Comparison of ENCODE assay signal across 31 mouse cellular contexts in the genomic region with DNA sequence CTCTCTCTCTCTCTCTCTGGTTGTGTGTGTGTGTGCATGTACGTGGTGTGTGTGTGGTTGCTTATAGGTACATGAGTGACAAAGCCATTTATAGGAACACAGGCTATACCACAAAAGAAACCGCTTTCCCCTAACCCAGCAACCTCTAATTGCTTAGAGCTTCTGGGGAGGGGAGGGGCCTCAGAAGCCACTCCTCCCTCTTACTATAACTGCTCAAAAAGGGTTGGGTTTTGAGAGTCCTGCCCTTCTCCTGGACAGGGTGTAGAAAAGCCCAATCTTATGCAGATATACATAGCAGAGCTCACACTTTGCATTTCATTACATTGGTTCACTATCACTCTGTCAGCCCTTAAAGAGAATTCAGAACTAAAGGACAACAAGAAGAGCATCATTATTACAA. TPM values are rescaled to one million over a fixed set of nuclear protein-coding genes. Genes with fewer than 3 reads are reported as not detected.
"Had no signal": no experiment of that assay in that cellular context is flagged by ENCODE, and none has a peak within 500 bp of the region (broad histone marks: within the 10 kb centered on the region; RNA-seq: fewer than 3 reads in every experiment).

No protein-coding gene starts in this region.

- H3K9ac ChIP-seq: heart, embryonic 13.5 days; heart, embryonic 15.5 days; hindbrain, embryonic 13.5 days; hindbrain, embryonic 15.5 days; kidney, embryonic 15.5 days; limb, embryonic 13.5 days; limb, embryonic 15.5 days; liver, embryonic 12.5 days; liver, embryonic 14.5 days had no signal

- ATAC-seq: hindbrain, postnatal 0 days; intestine, embryonic 16.5 days; liver, embryonic 12.5 days had no signal

- H3K27me3 ChIP-seq: heart, embryonic 13.5 days; heart, embryonic 15.5 days; hindbrain, embryonic 13.5 days; hindbrain, embryonic 15.5 days; kidney, embryonic 15.5 days; limb, embryonic 13.5 days; limb, embryonic 15.5 days; liver, embryonic 12.5 days had no signal

- H3K4me1 ChIP-seq: heart, embryonic 13.5 days; heart, embryonic 15.5 days; hindbrain, embryonic 13.5 days; hindbrain, embryonic 15.5 days; kidney, embryonic 15.5 days; limb, embryonic 13.5 days; limb, embryonic 15.5 days; liver, embryonic 12.5 days had no signal

- H3K27ac ChIP-seq: heart, adult 2 months; heart, embryonic 13.5 days; heart, embryonic 15.5 days; hindbrain, embryonic 13.5 days; hindbrain, embryonic 15.5 days; hindbrain, postnatal 0 days; kidney, embryonic 15.5 days; kidney, postnatal 0 days; limb, embryonic 13.5 days; limb, embryonic 15.5 days; liver, embryonic 12.5 days; liver, embryonic 14.5 days had no signal

- H3K4me3 ChIP-seq: heart, adult 2 months; heart, embryonic 13.5 days; heart, embryonic 15.5 days; hindbrain, embryonic 13.5 days; hindbrain, embryonic 15.5 days; kidney, embryonic 15.5 days; limb, embryonic 13.5 days; limb, embryonic 15.5 days; liver, embryonic 12.5 days had no signal

- H3K4me2 ChIP-seq: heart, embryonic 11.5 days; heart, embryonic 13.5 days; heart, embryonic 15.5 days; hindbrain, embryonic 13.5 days; hindbrain, embryonic 15.5 days; kidney, embryonic 15.5 days; limb, embryonic 13.5 days; limb, embryonic 15.5 days; liver, embryonic 12.5 days had no signal

- DNase-seq: gastrocnemius, postnatal 14 days; gastrocnemius, postnatal 36 days; heart, adult 11 months; heart, adult 2 months; heart, postnatal 14 days; heart, postnatal 36 days; kidney, adult 11 months; kidney, adult 2 months; kidney, adult 9 months; kidney, postnatal 14 days; kidney, postnatal 36 days; layer of hippocampus, adult 9-11 months; layer of hippocampus, postnatal 36 days; left cerebral cortex, postnatal 4 days had no signal

- H3K9me3 ChIP-seq: heart, embryonic 13.5 days; heart, embryonic 15.5 days; hindbrain, embryonic 13.5 days; hindbrain, embryonic 15.5 days; kidney, embryonic 15.5 days; limb, embryonic 13.5 days; limb, embryonic 15.5 days; liver, embryonic 12.5 days had no signal

- H3K36me3 ChIP-seq: heart, embryonic 13.5 days; heart, embryonic 15.5 days; hindbrain, embryonic 13.5 days; hindbrain, embryonic 15.5 days; kidney, embryonic 15.5 days; limb, embryonic 13.5 days; limb, embryonic 15.5 days; liver, embryonic 12.5 days had no signal

RNA-seq across cellular contexts. Expression of a gene that starts 6.0 kb away (rescaled TPM):
- total RNA-seq: hematopoietic stem cell, adult 5-6 weeks had no signal

RNA-seq across cellular contexts. Expression of a gene that starts 36.3 kb away (rescaled TPM):
- total RNA-seq: hematopoietic stem cell, adult 5-6 weeks had no signal

RNA-seq across cellular contexts. Expression of a gene that starts 48.7 kb away (rescaled TPM):
- total RNA-seq: gastrocnemius, adult 18-20 months; gastrocnemius, adult 8-10 months; gastrocnemius, postnatal 36 days; heart, adult 2 months; heart, postnatal 14 days; hematopoietic stem cell, adult 5-6 weeks; left cerebral cortex, adult 18-20 months; left cerebral cortex, postnatal 4 days had no signal
